Mouse (Mus musculus) urinary bladder, adult 18-20 months (tissue): ENCODE results near the gene Tmem189.

Experiments used
- DNase-seq, 2 experiments: peaks; one replicate each; pipeline ENCODE4 v3.0.0; 2022; ENCODE audit warnings: low spot score in 2 of 2, mixed read lengths in 2 of 2

Gene Tmem189

DNA sequence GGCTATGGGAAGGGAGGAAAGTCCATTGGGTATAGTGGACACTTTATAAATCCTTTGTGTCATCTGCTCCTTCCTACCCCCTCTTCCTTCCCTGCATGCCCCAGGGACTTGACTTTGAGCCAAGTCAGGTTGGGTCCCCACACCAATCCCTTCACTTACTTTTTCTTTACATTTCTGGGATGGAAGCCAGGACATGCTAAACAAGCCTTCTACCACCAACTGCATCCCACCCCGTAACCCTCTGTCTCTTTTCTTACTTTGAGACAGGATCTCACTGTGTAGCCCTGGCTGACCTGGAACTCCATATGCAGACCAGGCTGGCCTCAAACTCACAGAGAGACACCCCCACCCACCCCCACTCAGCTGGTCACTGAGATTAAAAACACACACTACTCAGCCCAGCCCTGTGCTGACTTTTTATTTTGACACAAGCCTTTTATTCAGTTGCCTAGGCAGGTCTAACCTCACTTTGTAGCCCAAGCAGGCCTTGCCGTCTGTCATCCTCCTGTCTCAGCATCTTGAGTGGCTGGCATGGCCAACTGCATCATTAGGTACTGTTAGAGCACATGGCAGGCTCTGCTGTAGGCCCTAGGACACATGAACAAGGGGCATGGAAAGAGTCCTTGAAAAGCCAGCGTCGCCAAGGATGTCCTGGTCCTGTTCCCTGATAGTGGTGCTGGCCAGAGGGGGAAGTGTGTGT, 95.9 kb downstream of the Tmem189 start:
- no peak for DNase-seq
